Mouse (Mus musculus) embryonic stem cell, embryonic (primary cell): ENCODE measurements around the gene Foxp1.

Source experiments
- CTCF ChIA-PET, 4 experiments: fragments of 300-600 bp in 2 of 4; fragments of 350-600 bp in 2 of 4; sonication (Branson Sonifier 250); formaldehyde crosslinking; loops; one replicate each; lab custom pipeline; 2022; ENCODE audit warnings: inconsistent platforms in 2 of 4; lab: Charles Lee
- POLR2A ChIA-PET, 4 experiments: fragments of 300-600 bp in 2 of 4; fragments of 350-600 bp in 2 of 4; sonication (Branson Sonifier 250); formaldehyde crosslinking; loops; one replicate each; lab custom pipeline; 2022; ENCODE audit warnings: antibody characterized with exemption in 4 of 4, inconsistent platforms in 1 of 4; lab: Charles Lee

Gene Foxp1

GRCm38 (mm10) chr6:99184051-99184450 lies 338.5 kb downstream of the Foxp1 start:
- ChIA-PET POLR2A (no interaction called here), CTCF (no interaction called here)

DNA sequence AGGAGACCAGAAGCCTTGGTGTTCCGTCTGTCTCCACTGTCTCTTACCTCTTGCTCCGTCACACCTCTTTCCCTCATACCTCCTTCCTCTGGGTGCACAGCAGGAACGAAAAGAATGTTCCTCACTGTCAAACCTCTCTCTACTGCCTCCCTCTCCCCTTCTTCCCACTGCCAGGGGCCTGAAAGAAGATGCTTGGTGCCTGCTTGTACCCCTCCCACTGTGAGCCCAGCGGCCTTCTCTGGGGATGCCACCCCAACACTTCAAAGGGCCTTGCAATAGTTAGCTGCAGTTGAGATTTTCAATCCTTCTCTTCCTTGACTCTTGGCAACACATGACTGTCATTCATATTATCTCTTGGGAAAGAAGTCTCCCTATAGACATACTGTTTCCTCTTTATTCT lies 339.7 kb downstream of the Foxp1 start:
- ChIA-PET CTCF (interaction anchor here in 1 of 4 experiments (0.6 kb wide), 1 partner anchor 343 kb away, joined by 5 read pairs; no protein-coding TSS in a partner anchor), POLR2A (no interaction called here)

GRCm38 (mm10) chr6:99176216-99176615 lies 346.3 kb downstream of the Foxp1 start:
- ChIA-PET POLR2A (no interaction called here), CTCF (no interaction called here)

- ChIA-PET POLR2A (interaction anchor here in 1 of 4 experiments (0.6 kb wide), 1 partner anchor 22 kb away, joined by 3 read pairs; no protein-coding TSS in a partner anchor), CTCF (no interaction called here)
Observed at GRCm38 (mm10) chr6:99175377-99175776, 347.1 kb downstream of the Foxp1 start.

GRCm38 (mm10) chr6:99173902-99174210 lies 348.7 kb downstream of the Foxp1 start:
- ChIA-PET CTCF (no interaction called here), POLR2A (interaction anchor here in 1 of 4 experiments (0.7 kb wide), 1 partner anchor 15 kb away, joined by 3 read pairs; no protein-coding TSS in a partner anchor)

DNA sequence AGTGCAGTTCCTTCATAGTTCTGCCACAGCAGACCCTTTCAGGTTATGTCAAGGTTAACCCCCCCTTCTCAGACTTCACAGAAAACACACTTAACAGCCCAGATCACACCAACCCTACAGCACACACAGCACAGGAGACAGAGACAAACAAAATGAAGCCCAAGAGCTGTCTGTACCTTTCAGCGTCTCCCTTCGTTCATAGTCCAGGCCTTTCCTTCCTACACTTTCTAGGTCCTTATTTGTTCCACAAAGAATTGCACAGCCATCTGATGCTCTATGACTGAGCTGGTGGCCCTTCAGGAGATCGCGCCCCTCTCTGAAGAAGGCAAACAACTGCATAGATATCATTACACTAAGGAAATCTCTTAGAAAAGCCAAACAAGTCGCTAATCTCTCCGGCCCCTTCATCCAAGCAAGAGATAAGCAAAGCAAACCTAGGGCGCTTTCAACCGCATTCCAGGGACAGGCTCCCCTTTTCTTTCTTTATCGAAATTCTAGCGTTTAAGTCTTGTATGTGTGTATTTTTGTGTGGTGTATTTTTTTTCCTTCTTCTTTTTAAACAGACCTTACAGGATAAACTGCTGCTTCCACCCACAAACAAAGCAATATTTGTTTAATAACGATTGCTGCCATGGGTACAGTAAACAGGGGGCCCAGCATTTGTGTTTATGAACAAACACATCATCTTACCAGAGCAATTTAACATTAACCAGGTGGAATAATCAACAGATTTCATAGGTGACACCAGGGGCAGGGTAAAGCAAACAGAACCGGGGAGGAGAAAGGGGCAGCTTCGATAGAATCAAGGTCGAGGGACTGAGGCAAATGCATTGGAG lies 349.2 kb downstream of the Foxp1 start:
- ChIA-PET POLR2A (interaction anchor here in 1 of 4 experiments (0.7 kb wide), 1 partner anchor 14 kb away, joined by 3 read pairs; no protein-coding TSS in a partner anchor), CTCF (no interaction called here)

DNA sequence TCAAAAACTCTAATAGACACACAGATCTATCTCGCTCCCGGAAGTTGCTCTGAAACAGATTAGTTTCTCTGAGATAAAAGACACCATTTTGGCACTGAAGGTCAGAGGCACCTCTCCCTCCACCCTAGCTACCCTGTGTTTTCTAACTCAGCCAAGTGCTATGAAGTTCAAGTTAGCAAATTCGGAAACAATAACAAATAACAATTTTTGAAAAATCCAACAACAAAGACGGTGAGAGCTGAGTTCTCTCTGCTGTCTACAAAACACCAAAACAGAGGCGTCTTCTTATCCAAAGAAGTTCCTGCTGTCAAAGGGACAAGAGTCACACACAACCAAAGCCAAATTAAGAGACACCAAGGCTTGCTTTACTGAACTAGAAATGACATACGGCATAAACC lies 349.9 kb downstream of the Foxp1 start:
- CTCF ChIA-PET, result no interaction called here
- POLR2A ChIA-PET, result interaction anchor here in 1 of 4 experiments (0.9 kb wide), 1 partner anchor 13 kb away, joined by 3 read pairs; no protein-coding TSS in a partner anchor

DNA sequence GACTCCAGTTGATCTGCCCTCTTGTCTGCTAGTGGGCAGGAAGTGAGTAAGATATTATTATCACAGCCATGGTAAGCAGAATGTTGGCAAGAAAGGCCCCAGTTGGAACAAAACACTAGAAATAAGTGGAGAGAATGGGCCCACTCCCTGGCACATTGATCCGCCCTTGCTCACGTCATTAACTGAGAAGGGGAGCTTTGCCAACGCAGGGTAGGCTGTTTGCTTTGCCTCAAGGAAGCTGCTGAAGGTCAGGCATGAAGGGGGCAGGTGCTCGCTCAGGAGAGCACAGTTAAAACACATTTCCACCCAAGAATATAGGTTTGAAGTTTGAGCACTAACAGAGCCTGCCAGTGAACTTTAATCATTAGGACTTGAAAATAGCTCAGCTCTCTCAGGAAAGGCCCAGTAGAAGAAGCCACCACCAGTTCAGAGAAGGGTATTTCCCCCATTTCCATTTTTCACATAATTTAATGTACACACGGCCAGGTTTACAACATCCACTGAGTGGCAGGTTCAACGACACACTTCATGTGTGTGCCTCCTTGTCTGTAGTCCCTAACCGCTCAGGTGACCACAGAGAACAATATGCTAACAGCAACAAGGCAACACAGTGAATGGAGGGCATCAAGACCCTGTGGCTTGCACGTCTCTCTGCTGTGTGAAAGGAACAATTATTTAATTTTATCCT lies 350.5 kb downstream of the Foxp1 start:
- ChIA-PET CTCF (no interaction called here), POLR2A (interaction anchor here in 1 of 4 experiments (0.9 kb wide), 1 partner anchor 13 kb away, joined by 3 read pairs; no protein-coding TSS in a partner anchor)

- POLR2A ChIA-PET, result no interaction called here
- CTCF ChIA-PET, result no interaction called here
Observed at GRCm38 (mm10) chr6:99171281-99171825, 351.2 kb downstream of the Foxp1 start.

DNA sequence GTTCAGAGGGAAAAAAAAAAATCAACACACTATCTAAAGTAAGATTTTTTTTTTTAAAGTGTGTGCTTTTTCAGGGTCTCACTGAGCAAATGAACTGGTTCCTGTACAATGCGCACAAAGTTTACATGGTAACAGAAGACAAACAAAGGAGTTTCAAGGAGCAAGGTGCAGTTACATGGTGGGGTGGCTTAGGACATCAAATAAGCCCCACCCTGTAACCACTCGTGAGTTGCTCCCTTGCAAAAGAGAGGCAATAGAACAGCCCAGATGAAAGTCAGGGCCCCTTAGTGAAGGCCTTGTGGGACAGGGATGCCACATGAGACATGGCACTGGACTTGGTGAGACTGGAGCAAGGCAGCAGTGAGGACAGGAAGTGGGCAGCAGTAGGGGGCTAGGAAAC lies 353.8 kb downstream of the Foxp1 start:
- CTCF ChIA-PET, result no interaction called here
- POLR2A ChIA-PET, result no interaction called here

DNA sequence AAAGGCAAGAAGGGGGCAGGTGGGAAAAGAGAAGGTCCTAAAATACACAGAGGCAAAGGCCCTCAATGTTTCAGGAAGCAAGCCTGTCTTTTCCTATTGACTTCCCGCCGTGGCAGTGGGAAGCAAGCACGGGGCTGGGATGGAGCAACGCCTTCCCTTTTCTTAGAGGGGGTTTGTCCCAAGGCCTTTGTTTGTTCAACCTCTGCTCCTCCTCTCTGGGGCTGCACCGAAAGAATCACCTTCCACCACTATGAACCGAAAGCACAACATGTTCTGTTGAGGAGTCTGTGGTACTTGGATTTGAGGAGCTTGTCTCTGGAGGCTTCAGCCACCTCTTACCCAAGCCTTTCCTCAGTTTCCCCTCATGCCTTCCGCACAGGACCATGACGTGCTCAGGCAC lies 355.5 kb downstream of the Foxp1 start:
- POLR2A ChIA-PET, result no interaction called here
- CTCF ChIA-PET, result no interaction called here

DNA sequence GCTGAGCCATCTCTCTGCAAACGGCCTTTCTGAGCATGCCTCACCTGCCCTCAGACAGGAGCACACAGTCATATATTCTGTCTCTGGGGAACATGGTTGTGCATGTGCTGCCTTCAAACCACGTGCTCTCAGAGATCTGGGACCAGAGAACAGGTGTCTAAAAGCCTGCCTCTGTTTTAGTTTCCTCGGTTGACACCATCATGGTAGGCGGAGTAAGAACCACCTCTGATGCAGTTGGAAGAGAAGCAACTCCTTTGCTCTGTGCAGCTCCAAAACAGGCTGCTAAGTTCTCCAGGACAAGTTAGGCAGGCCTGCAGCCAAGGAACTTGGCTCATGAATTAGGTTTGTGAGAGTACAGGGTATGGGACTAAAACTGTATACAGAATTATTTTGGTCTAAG lies 356.4 kb downstream of the Foxp1 start:
- ChIA-PET CTCF (no interaction called here), POLR2A (no interaction called here)

GRCm38 (mm10) chr6:99164760-99165159 lies 357.8 kb downstream of the Foxp1 start:
- POLR2A ChIA-PET, result interaction anchor here in 1 of 4 experiments (0.6 kb wide), 1 partner anchor 936 kb away, joined by 3 read pairs; no protein-coding TSS in a partner anchor
- CTCF ChIA-PET, result no interaction called here

DNA sequence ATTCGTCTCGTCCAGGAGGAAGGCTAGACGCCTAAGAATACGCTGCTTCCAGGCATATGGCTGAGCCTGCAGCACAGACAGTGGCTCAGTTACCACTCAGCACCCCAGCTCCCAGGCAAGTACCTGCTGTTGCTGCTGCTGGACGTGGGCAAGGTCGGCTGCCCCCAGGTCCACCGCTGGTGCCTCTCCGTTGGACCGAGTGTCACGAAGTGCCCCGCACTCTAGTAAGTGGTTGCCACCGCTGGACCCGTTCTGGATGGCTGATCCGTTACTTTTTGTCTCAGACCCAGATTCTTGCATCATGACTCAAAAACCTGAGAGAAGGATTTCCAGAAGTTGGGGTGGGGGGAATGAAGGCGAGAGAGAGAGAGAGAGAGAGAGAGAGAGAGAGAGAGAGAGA lies 359.8 kb downstream of the Foxp1 start:
- ChIA-PET CTCF (no interaction called here), POLR2A (no interaction called here)

DNA sequence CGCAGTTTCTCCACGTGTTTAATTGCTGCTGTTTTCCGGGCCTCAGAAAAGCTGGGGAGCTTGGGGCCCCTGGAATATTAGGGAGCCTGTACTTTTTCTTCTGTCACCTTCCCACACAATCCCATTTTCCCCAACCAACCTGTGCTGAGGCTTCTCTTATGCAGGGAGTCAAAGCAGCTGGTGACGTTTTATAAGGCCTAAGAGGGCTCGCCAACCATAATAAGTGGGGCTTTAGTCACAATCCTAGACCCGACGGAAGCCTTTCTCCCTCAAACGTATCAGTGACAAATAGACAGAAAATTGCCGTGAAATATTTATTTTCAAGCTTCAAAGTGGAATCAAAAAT lies 362.2 kb downstream of the Foxp1 start:
- POLR2A ChIA-PET, result no interaction called here
- CTCF ChIA-PET, result no interaction called here

DNA sequence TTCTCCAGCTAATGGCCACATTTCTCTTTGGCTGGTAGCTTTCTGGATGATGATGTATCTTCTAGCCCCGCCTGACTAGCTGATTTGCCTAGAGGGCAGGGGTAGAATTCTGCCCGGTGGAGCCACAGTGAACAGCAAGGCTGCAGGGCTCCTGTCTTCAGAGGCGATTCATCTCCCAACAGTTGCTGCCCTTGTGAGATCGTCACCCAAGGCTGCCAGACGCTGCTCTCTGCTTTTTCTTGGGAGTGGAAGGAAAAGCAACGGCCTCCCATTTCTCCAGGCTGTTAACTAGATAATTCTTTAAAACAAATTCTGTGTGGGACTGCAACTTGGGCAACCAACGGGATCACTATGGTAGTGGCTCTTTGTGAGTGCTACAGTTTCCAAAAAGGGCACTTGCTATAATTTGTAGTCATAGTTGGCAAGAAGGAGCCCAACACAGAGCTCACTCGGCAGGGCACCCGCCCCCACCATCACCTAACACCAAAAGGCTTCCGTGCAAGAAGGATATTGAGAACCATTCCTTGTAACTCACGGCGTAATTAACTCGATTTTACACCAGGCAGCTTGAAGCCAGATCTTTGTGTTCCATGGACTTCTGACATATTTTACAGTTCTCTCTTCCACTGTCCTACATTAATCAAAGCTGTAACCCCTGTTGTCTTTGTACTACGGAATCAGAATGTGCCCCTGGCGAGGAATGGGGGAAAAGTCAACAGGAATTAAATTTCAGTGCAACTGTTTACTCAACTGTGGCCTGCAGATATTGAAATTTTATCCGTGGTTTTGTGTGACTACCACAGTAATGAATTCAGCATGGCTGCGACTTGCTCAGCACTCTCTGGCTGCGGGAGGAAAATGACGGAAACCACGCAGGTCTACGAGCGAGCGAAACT lies 362.8 kb downstream of the Foxp1 start:
- ChIA-PET CTCF (no interaction called here), POLR2A (interaction anchor here in 1 of 4 experiments (0.9 to 1.8 kb wide), 2 partner anchors 13 to 14 kb away, joined by 3 read pairs; no protein-coding TSS in a partner anchor)

GRCm38 (mm10) chr6:99153682-99154081 lies 368.8 kb downstream of the Foxp1 start:
- ChIA-PET CTCF (interaction anchor here in 1 of 4 experiments (0.6 kb wide), 1 partner anchor 208 kb away, joined by 3 read pairs; no protein-coding TSS in a partner anchor), POLR2A (no interaction called here)

- CTCF ChIA-PET, result no interaction called here
Observed at GRCm38 (mm10) chr6:99146400-99146905, 376.1 kb downstream of the Foxp1 start.

GRCm38 (mm10) chr6:99145033-99145432 lies 377.5 kb downstream of the Foxp1 start:
- POLR2A ChIA-PET, result interaction anchor here in 1 of 4 experiments (0.6 kb wide), 1 partner anchor 675 kb away, joined by 3 read pairs; no protein-coding TSS in a partner anchor
- CTCF ChIA-PET, result interaction anchor here in 1 of 4 experiments (0.6 kb wide), 1 partner anchor 26 kb away, joined by 4 read pairs; no protein-coding TSS in a partner anchor

More at GRCm38 (mm10) chr6:99146400-99146905, 376.1 kb downstream of the Foxp1 start:
- POLR2A ChIA-PET, result no interaction called here
